Mouse (Mus musculus): ENCODE results near the gene Klrc3.
"Not testable (repeated sequence)": the region's sequence is repeated elsewhere in the genome, so short reads cannot be mapped to it uniquely, and the experiment has no call there.

Klrc3 gene

DNA sequence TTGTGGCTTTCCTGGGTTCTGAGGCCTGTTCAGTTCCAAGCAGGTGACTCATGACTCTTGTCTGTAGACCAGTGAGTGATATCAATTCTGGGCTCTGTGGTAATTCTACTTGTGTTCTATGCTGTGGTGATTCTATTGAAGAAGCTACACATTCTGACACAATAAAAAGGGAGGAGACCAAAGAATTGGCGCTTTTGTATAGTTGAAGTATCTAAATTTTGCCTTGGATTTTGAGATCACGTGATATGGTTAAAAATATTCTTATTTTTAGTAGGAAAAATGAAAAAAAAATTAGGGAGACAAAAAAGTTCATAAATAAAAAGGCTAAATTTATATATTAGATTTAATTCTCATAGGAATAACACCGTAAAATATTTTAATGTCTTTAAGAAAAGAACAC is at the start of gene Klrc3:
Gene Klrc3 (minus strand): TSS at position 101 of the 400 bp plus-strand sequence.
- not testable (repeated sequence) for DNase-seq

DNA sequence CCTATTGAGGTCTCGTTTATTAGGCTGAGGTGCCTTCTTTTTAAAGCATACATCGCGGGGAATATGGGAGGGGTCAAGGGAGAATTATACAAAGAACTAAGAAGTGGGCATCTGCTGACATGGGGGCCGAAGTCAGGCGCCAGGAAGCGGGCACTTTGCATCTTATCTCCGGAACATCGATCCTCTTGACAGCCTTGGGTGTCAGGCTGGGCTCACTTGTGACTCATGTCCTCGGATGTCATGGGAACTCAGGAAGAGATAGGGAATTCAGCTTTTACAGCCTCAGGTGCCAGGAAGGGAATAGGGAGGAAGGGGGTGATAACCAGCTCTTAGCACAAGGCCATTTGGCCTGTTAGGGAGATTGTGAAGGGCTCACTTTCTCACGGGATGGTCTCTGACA is 48.3 kb upstream of the Klrc3 start:
- not testable (repeated sequence) for DNase-seq

DNA sequence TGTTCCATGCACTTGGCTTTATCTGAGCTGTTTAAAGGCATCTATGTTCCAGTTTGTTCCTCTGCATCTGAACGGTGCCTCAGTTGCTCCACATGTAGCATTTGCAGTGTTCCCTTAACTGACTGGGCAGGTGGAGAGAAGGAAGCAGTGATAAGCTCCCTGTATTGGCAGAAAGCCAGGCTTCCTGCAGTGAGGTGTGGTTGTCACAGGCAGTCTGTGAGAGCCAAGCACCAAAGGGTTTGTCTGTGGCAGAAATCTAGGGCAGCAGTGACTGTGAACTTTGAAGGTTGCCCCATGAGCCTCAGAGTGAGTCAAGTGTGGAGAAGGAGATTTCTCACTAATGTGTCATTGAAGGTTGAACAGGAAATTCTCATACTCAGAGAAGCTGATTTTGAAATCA is 37.2 kb upstream of the Klrc3 start:
- peak; percentile 9 for DNase-seq

DNA sequence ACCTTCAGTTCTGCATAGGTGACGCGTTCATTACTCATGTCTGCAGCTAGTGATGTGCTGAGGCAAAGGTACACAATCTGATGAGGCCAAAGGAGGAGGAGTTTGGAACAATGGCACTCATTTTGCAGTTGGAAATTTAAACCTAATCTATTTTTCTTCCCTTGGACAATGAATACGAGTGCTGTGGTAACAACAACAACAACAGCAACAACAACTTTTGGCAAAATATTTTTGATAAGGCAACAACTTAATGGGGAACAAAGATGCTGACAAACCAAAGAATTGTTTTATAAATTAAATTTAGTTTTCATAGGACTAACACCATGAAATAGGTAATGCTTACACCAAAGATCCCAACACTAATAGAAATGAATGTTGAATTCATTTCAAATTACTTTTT is 35.7 kb upstream of the Klrc3 start, which contains the start of gene Klrc1:
Gene Klrc1 (minus strand): TSS at position 101 of the 400 bp plus-strand sequence.
- no peak for DNase-seq

- DNase-seq = not testable (repeated sequence)
Observed at GRCm38 (mm10) chr6:129661301-129661700, 18.2 kb upstream of the Klrc3 start.

DNA sequence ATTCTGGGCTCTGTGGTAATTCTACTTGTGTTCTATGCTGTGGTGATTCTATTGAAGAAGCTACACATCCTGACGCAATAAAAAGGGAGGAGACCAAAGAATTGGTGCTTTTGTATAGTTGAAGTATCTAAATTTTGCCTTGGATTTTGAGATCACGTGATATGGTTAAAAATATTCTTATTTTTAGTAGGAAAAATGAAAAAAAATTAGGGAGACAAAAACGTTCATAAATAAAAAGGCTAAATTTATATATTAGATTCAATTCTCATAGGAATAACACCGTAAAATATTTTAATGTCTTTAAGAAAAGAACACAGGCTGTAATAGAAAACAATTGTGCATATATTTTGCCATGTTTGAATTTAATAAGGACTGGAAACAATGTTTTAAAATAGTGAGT is 17.5 kb upstream of the Klrc3 start, which contains the start of gene Klrc2:
Gene Klrc2 (minus strand): TSS at position 101 of the 400 bp plus-strand sequence.
- not testable (repeated sequence) for DNase-seq

- DNase-seq = not testable (repeated sequence)
Observed at GRCm38 (mm10) chr6:129644054-129644453, 917 bp upstream of the Klrc3 start.

- DNase-seq = not testable (repeated sequence)
Observed at GRCm38 (mm10) chr6:129631046-129631445, 12.1 kb downstream of the Klrc3 start.

- DNase-seq = no peak
Observed at GRCm38 (mm10) chr6:129623735-129624134, 19.4 kb downstream of the Klrc3 start, which contains the start of gene Klrk1. Klrk1 (minus strand) TSS chr6:129623864.

GRCm38 (mm10) chr6:129608372-129608771 is 34.8 kb downstream of the Klrc3 start:
- DNase-seq = peak; percentile 6

- DNase-seq = peak; percentile 8
Observed at GRCm38 (mm10) chr6:129591508-129591907, 51.6 kb downstream of the Klrc3 start, which contains the start of gene Klrd1. Klrd1 (plus strand) TSS chr6:129591782.
